Mouse (Mus musculus): ENCODE data around the gene Gm19426.

Gm19426 gene

DNA sequence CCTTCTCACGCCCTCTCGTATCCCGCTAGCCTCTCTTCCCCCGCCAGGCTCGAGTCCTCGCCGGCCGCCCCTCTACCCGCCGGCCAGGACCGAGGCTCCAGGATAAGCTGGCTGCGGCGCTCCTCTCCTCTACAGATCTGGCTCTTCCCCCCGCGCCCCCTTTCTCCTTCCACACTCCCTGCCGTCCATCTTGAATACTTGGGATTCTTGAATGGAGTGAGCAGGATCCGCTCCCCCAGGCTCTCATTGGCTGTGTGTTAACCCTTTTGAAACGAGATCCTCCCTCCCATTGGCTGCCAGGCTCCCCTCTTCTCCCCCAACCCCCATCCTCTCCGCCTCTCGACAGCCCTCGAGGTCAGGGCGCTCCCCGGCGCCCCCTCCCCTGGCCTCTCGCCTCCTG lies at the start of gene Gm19426:
Gm19426 (minus strand) TSS at position 95 of the 400 bp plus-strand sequence.
- peak; percentile 71 for DNase-seq

DNA sequence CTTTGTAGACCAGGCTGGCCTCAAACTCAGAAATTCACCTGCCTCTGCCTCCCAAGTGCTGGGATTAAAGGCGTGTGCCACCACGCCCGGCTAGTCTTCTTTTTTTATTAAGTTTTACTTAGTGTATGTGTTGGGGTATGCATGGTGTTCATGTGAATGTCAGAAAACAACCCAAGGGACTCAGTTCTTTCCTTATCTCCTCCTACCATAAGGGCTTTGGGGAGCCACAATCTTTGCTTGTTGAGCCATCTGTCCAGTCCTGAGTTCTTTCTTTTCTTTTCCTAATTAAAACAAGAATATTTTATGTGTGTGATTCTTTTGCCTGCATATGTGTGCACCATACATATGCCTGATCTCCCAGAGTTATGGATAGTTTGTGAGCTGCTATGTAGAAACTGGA lies 49.7 kb upstream of the Gm19426 start:
- DNase-seq, result no peak

DNA sequence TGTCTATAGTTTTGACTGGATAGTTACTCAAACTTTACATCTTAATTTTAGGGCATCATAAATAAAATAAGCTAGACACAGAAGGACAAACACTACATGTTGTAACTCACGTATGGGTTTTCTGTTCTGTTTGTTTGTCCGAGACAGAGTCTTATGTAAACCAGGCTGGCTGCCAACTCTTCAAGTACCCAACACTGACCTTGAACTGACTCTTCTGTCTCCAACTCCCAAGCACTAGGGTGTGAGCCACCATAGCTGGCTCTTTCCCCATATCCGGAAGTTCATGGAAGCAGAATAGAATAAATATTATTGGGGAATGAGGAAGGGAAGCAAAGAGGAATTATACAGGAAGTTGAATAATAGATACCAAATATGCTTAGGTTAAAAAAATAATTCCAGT lies 49.1 kb upstream of the Gm19426 start:
- DNase-seq, result no peak

DNA sequence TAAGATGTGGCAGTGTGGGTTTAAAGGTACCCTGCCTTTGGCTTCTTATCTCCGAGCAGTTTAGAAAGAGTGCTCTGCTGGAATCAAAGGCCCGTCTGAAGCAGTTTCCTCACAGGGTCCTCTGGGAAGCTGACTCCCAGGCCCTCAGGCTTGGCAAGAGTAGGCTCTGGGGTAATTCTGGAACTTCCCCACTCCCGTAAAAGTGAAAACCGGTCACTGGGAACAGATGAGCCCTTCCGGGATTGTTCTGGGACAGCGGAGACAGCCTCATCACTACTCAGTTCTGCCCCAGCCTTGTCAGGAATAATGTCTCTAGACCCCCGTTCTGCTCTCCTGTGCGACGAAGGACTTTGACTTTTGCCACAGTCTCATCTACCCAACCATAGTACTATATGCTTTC lies 47.0 kb upstream of the Gm19426 start:
- DNase-seq, result no peak

DNA sequence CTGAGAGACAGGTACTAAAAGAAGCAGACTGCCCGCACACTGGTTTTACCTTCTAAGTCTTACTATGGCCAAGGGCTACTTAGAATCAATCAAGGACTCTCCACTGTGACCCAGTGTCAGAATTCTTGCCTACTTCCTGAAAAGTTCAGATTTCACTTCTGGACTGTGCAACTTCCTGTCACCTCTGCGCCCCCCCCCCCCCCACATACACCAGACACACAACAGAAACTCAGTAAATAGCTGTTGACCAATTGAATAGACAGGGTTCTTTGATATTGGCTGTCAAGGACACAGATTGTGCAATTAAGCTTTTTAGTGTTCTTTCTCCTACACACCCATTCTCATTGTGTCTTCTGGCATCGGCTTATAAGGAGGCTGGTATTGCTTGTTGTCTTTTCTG lies 44.9 kb upstream of the Gm19426 start:
- no peak for DNase-seq

DNA sequence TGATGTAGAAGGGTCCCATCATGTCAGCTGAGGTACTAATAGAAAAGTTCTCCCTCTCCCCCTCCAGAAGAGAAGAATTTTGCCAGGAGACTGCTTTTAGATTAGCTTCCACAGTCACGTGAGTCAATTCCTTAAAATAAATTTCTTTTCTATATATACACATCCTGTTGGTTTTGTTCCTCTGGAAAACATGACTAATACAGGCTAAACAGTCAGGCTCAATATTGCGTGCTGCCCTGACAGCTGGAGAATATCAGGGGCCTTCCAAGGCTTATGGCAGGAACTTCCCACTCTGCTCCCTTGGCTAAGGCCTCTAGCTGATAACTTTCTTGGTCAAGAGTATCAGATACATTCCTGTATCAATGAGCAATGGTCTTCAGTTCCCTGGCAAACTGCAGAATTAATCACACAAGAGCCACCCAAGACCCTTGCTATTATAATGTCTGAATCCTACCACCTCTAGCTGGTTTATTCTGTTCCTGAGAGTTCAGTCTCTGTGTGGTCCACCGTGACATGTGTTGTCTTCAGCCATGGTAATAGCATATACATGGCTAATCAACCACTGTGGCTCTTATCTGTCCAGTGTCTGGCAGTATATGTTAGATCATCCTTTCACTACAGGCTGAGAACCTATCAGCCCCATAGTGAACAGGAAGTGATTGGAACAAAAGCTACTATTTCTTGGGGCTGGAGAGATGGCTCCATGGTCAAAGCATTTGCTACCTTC lies 40.5 kb upstream of the Gm19426 start:
- no peak for DNase-seq

DNA sequence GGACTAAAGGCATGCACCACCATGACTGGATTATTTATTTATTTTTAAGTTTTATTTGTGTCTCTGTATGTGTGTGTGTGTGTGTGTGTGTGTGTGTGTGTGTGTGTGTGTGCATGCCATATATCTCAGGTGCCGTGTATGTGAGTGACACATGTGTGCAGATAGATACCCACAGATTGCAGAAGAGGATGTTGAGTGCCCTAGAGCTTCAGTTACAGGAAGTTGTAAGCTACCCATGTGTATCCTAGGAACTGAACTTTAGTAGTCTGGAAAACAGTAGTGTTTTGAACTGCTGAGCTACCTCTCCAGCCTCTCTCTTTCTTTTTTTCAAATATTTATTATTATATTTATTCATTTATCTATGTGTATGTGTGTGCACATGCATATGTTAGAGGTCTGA lies 39.9 kb upstream of the Gm19426 start:
- no peak for DNase-seq

DNA sequence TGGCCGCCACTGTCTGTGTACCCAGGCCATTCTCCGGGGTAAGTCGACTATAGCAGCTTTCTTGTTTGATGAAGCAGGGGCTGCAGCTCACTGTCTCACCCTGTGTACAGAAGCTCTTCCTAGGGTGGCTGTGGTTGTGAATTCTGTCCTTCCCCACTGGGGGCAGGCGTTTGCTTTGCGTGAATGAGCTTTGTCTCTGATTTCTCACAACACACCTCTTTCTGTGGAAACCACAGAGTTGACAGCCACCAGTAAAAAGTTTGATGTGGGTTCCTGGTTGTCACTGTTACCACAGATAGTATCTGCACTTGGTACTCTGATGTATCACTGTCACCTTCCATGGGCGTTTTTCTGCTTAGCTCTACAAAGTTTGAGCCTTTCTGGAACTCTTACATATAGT lies 35.8 kb upstream of the Gm19426 start:
- no peak for DNase-seq

DNA sequence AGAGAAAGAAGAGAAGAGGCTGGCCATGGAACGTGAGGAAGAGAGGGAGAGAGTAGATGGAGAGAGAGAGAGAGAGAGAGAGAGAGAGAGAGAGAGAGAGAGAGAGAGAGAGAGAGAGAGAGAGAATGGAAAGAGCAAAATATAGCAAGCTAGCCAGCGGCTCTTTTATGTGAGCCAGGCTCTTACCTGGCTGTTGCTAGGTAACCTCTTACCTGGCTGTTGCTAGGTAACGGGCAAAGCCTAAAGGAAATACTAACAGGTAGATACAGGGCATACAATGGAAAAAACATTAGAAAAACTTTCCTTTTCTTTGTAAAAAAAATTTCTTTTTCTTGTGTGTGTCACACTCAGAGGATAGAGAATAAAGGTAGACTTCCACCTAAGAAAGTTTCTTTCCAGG lies 34.3 kb upstream of the Gm19426 start:
- no peak for DNase-seq

DNA sequence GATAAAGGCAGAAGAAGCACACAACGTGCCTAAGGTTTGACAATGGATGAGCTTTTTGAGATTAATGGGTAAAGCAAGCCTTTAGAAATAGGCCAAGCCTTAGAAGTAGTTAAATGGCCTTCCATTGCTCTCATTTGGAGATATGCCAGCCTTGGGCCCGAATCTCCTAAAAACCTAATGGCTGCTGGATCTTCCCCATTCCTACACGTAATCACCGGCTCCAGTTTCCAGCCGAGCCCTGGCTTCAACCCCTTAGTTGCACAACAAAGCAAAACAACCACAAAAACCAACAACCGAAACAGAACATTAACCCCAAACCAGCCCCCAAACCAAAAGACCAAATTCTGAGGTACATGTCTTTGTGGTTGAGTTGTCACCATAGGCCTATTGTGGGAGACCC lies 32.2 kb upstream of the Gm19426 start:
- no peak for DNase-seq

DNA sequence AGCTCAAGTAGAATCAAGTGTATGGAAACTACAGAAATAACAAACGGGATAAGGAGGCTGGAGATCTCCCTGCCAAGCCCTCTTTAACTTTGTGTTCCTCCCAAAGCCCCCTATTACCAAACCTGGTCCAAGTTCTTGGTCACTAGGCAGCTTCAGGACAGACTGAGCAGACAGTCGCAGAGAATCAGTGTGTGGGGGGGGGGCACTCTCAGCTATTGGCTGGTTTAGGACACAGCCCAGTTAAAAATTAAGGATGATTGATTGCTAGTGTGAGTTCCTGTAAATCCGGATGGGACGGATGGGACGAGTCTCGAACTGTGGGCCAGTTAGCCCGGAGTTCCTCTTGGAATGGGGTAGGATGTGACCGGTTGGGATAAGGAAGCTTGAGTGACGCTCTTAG lies 31.8 kb upstream of the Gm19426 start, which contains the start of gene Serping1:
Serping1 (minus strand) TSS at position 204 of the 400 bp plus-strand sequence.
- DNase-seq, result no peak

DNA sequence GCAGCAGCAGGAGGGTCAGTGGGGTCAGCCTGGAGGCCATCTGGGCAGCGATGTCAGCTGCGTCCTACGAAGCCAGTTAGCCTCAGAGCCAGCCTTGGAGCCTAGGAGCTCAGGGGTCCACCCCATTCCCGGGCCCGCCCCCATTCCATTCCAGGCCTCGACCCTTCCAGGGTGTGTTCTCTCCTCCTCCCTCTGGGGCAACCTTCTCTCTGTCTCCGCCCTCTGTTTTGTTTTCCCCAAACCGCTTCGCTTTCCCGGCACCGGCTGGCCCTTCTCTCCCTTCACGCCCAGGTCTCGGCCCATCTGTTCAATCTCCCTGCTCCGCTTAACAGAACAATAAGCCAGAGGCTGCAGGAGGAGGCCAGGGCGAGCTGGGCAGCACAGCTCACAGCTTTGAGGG lies 31.3 kb upstream of the Gm19426 start:
- DNase-seq, result peak; percentile 77

DNA sequence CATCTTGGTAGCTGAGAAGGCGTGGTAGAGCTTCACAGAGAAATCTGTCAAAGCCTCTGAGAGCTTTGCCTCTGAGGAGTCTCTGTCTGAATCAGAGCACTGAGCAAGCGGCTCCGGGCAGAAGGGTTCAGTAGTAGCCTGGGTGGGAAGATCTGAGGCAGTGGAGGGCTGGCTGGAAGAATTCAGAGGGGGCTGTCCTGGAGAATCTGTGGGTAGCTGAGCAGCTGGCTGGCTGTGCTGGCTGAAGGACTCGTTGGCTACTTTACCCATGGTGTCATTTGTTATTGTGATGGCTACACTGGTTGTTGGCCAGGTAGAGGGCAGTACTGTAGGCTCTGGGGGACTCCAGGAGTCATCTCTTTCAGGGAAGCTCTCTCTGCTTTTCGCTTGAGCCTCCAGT lies 29.7 kb upstream of the Gm19426 start:
- no peak for DNase-seq

DNA sequence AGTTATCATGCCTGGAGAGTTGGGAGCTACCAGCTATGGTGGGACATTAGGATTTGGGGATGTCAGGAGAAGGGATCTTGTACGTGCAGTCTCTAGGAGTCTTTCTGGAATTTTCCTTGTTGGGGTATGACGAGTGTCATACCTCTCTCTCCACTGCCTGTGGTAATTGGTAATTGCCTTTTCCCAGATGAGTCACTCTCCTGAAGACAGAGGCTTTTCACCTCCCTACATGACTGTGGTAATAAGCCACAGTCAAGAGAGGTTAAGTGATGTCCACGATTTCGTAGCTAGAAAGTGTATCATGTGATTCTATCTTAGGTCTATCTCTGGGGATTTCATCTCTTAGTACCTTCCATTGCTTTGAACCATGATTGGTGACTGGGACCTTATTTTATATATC lies 29.0 kb upstream of the Gm19426 start:
- no peak for DNase-seq

DNA sequence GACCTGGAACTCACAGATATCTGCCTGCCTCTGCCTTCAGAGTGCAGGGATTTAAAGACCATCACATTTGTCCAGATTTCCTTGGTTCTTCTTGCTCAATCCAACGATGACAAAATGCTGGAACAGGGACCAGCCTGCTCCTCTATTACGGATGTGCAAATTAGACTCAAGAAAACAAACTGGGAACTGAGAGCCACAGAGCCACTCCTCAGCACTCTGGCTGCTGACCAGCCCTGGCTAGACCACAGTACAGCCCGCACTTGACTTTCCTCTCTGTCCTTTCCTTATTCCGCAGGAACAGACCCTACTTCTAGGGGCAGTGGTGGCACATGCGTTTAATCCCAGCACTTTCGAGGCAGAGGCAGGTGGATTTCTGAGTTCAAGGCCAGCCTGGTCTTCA lies 27.0 kb upstream of the Gm19426 start:
- no peak for DNase-seq

DNA sequence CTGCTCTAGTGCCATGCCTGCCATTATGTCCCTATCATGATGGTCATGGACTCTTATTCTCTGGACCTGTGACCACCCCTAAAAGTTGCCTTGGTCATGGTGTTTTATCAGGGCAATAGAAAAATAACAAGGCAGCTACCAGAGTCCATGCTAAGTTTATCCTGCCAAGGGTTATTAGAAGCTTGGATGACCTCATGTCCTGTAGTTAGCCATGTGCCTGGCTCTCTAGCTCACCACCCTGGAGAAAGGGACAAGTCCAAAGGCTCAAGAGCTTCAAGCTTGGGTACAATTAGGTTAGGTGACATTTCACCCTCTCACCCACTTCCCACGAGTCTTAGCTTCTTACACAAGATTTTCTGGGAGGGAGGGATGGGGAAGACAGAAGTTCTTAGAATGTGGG lies 19.4 kb upstream of the Gm19426 start:
- no peak for DNase-seq

DNA sequence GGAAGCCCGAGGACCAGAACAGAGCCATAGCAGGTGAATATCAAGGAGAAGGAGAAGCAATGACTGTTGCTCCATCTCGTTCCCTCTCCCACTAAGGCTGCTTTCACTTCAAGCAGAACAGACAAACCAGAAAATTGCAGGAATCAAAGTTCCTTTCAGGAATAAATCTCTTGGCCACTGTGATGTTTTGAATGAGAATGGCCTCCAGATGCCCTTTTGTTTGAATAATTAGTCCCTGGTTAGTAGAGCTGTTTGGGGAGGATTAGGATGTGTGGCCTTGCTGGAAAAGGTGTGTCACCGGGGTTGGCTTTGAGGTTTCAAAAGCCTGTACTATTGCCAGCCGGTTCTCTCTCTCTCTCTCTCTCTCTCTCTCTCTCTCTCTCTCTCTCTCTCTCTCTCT lies 18.8 kb upstream of the Gm19426 start:
- no peak for DNase-seq

DNA sequence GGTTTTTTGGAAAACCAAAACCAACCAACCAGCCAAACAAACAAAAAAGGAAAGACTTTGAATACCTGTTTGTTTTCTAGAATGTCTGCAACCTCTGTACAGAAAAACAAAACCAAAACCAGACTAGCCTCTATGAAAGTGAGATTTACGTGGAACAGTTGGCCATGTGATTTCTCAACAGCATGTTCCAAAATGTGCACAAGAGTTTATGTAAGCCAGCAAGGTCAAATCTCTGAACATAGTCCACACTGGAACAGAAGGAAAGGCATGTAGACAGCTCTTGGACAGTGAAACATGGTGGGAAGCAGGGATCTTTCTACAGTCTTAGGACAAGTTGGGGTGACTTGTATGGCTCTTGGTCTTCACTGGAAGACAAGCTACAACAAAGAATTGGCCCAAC lies 18.4 kb upstream of the Gm19426 start:
- no peak for DNase-seq

DNA sequence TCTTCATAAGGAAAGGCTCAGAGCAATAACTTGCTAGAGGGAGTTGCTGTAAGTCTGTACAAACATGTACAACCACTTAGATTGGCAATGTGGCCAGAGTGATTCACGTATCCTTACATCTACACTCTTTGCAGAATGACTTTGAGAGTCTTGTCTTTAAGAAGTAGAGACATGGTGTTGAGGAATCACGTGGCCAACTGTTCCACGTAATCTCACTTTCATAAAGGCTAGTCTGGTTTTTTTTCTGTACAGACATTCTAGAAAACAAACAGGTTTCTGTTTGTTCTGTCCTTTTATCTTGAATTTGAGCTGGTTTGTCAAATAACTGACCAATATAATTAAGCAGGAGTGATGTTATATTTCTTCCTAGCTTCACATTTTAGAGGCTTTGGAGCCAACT lies 17.9 kb upstream of the Gm19426 start:
- DNase-seq, result no peak

DNA sequence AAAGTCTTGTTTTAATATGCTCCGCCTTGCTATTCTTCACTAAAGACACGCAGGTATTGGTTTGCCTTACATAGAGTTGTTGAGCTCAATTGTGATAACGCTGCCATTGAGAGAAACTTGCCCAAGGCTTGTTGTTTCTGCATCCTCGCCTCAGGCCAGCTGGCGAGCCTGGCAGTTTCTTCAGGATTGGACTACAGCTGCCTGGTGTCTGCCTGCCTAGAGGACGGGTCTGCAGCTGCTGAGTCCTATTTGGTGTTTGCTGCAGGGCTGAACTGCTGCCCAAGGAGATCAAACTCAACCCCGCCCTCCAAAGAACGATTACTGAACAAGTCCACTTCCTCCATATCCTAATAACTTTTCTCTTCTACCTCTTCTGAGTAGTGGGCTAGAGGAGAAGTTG lies 17.3 kb upstream of the Gm19426 start:
- DNase-seq, result no peak

DNA sequence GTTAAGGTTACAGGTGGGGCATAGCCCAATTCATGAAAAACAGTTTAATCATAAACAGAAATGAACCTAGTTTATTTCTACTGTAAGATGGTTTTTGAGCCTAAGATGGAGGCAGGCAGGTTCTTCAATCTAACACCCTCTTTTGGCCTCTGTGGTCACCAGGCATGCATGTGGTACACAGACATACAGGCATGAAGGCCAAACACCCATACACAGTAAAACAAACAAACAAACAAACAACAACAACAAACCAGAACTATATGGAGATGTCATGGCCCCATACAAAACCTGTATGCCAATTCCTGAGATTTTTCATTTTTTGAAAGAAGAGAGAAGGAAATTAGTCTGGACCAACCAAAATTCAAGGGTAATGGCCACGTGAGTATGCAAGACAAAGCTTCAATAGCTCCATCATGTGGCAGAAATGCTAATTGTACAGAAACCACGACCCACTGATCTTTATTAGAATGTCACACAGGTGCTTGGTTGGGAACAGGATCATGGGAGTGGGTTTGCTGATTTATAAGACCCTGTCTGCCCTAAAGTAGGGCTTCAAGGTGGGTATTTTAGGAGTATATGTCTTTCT lies 15.2 kb upstream of the Gm19426 start:
- peak; percentile 39 for DNase-seq

DNA sequence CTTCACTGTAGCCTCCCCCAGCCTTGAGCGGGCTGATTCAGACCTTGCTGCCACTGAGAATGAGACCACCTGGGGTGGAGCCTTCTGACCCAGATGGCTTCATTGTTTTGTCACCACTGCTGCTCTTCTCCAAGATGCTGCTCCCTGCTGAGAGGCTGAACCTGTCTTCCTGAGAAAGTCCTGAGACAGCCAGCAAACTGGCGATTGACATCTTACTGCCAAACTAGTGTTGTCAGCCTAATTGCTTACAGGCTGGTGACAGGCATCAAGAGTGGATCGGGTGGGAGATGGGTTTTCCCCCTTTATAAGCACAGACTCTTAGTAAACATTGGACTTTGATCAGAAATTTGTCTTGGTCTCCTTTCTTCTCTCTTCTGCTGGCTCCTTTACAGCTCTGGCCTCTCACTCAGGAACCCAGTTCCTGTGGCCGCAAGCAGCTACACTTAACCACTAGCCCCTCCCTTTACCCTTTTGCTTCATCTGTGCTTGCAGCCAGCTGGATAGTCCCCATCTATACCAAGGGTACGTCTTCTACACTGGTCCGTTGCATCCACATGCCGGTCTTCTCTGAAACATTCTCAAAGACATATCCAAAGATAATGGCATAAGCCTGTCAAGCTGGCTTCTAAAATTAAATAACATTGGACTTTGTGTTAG lies 13.7 kb upstream of the Gm19426 start:
- DNase-seq, result no peak

DNA sequence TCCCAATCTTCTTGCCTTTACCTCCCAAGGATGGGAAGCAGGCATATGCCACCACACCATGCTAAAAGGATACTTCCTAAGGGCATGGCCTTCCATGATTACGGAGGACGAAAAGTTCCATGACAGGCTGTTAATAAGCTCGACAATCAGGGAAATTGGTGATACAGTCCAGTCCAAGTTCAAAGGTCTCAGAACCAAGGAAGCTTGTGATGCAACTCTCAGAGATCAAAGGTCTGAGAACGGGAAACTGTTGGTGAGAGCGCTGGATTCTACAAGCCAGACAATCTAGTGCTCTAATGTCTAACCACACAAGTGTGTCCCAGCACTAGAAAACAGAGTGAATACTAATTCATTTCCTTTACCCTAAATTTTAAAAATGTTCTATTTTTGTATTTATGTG lies 12.8 kb upstream of the Gm19426 start:
- DNase-seq, result no peak

DNA sequence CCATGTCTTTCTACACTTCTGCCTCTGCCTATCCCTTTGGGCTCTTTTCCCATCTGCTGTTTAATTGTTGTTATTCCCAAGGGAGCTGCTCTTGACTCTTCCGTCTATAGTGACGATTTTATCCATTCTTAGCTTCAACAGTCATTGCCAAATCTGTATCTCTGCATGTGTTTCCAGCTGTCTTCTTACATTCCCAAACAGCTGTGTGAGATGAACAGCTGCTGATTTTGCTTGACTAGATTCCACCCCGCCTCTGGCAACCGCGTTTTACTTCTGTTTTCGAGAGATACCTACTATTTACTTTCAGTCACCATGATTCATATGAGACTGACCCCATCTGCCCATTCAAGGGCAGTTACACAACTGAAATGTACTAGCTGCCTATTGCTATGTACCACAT lies 6.7 kb upstream of the Gm19426 start:
- no peak for DNase-seq

DNA sequence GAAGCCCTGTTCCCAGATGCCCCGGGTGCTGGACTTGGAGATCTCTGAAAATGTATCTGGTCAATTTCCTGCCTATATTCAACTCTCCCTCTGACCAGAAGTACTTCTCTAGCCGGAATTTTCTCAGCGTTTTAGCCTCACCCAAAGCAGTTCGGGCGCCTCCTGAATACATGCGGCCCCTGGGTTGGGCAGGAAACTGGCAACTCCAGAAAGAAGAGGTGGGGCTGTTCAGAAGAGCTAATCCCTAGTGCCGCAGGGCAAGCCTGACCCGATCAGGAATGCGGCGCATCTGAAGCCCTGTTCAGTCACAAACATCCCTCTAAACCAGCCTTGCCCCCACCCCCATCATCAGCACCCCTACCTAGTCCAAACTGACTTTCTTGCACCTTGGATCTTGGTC lies 671 bp upstream of the Gm19426 start:
- DNase-seq, result no peak

Data from cerebellum, adult 11 months (tissue).